Mouse (Mus musculus): ENCODE measurements around the gene Tmem38a.

- TF ChIP-seq CTCF (IDR thresholded peaks at IDR 0.05; ENCODE audit: extremely low read depth, insufficient read depth, insufficient read length, insufficient replicate concordance) (no peak), POLR2A (IDR thresholded peaks at IDR 0.05; ENCODE audit: low read depth, low read length) (no peak)
Observed at GRCm38 (mm10) chr8:72547122-72547801, 24.6 kb upstream of the Tmem38a start.

All from spleen, adult 2 months (tissue).